8 mouse cellular contexts compared by ENCODE assay signal in genomic region chr5:8868019-8868418, GRCm38 (mm10). TPM values are rescaled to one million over a fixed set of nuclear protein-coding genes. Genes with fewer than 3 reads are reported as not detected.
DNase-seq lines count a peak whose midpoint lies in the region; ATAC-seq lines count a peak whose summit lies in the region.

No protein-coding gene starts in this region.

- no peak for ATAC-seq in heart, embryonic 11.5 days (replicated peaks; ENCODE audit: insufficient number of reproducible peaks, low FRiP score, low TSS enrichment)
- no peak for ATAC-seq in megakaryocyte, adult 5-6 weeks (ENCODE audit: poor library complexity, severe bottlenecking)

- WGBS in heart, embryonic 11.5 days (ENCODE audit: insufficient replicate concordance) = 11% methylated on average over 1 of the region's 1 CpGs

- H3K4me1 ChIP-seq in heart, embryonic 11.5 days (ENCODE audit: control insufficient read depth, insufficient read depth, low read length) = no peaks in the 10 kb centered on the region

- H3K4me2 ChIP-seq in heart, embryonic 11.5 days = no peak overlapping the region

- DNase-seq in heart, adult 8-10 months (ENCODE audit: low spot score) = peak; percentile 44
- peak; percentile 35 to 42 for DNase-seq in B cell, adult 2 months
- DNase-seq in c-Kit-negative CD71-positive TER-119-positive erythroid progenitor cells, embryonic 14.5 days (ENCODE audit: low read depth, low spot score) = peak; percentile 11
- peak; percentile 41 to 43 for DNase-seq in heart, postnatal 36 days
- DNase-seq in lung, postnatal 36 days = peak; percentile 3
- no peak for DNase-seq in right cerebral cortex, adult 18-20 months

- H3K27ac ChIP-seq in heart, embryonic 11.5 days (ENCODE audit: low read depth, low read length) = no peak overlapping the region

- H3K9ac ChIP-seq in heart, embryonic 11.5 days (ENCODE audit: low read depth, low read length) = no peak overlapping the region

- no peaks in the 10 kb centered on the region for H3K36me3 ChIP-seq in heart, embryonic 11.5 days (ENCODE audit: control insufficient read depth, insufficient read depth, low read length)

- intact Hi-C loops in heart, postnatal 36 days (cut with DNase I) = loop anchor here (10.0 kb wide), 2 partner anchors 187 to 297 kb away; partner anchors contain the start of gene Dmtf1

- no peaks in the 10 kb centered on the region for H3K27me3 ChIP-seq in heart, embryonic 11.5 days (ENCODE audit: control insufficient read depth, insufficient read depth, low read length)

- H3K9me3 ChIP-seq in heart, embryonic 11.5 days (replicated peaks; ENCODE audit: control insufficient read depth, low read length) = no peaks in the 10 kb centered on the region

- H3K4me3 ChIP-seq in heart, embryonic 11.5 days (ENCODE audit: low read depth, low read length) = no peak overlapping the region

RNA-seq across cellular contexts. Expression of gene Abcb4, which starts 25.5 kb away (rescaled TPM):
- 10 to 100 TPM; 20.1 to 27.8 (median 21.8) TPM for total RNA-seq in heart, adult 8-10 months (2022)
- polyA plus RNA-seq in heart, embryonic 11.5 days (2014; fragmentation: Nextera tagmentation; extraction: Ambion mirVana) = 0.54 and 1.2 TPM in 2 replicates
- total RNA-seq in heart, postnatal 36 days (2021) = 10 to 100 TPM; 12.6 to 14.0 TPM
- 1.3 and 3.9 TPM in 2 replicates for total RNA-seq in megakaryocyte, adult 5-6 weeks (2015)
- total RNA-seq in megakaryocyte, adult 5-6 weeks (2017) = 3.2 and 4.4 TPM in 2 replicates
